Mouse (Mus musculus) fat pad, adult 2 months (tissue): Measurements from ENCODE around the gene Lipn.

ENCODE experiments used
- DNase-seq: peaks from one replicate; pipeline ENCODE4 v3.0.0-alpha.2; 2011; ENCODE audit warnings: low read depth, low spot score; ENCODE audit errors: extremely low read depth

Lipn gene

GRCm38 (mm10) chr19:34066779-34067472 is at the start of gene Lipn:
TSS of gene Lipn (plus strand) at chr19:34067358.
- no peak for DNase-seq

DNA sequence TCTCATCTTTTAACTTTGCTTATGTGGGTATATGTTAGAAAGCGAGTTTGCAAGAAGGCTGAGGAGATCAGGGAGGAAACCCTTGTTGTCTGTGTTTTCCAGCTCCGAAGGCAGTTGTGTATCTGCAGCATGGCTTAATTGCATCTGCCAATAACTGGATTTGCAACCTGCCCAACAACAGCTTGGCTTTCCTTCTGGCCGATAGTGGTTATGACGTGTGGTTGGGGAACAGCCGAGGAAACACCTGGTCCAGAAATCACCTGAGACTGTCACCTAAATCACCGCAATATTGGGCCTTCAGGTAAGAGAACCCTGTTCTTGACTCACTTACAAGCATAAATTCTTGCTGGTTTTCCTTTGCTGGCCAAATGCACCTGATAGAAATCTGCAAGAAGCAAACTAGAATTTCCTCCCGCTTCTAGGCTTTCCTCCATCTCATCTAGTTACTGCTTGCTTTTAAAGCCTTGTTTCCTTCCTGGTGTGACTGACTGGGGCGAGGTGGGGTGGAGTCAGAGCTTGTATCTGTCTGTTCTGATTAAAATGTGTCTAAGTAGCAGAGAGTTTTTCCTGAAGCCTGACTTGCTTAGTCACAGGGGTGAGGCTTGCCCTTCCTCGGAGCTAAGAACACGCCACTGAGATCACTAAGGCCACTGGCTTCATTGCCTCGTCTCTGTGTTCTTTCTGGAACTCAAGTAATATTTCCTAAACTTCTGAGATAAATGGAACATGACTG is 45.6 kb upstream of the Lipn start:
- DNase-seq = no peak

GRCm38 (mm10) chr19:34022759-34023158 is 44.4 kb upstream of the Lipn start:
- DNase-seq = no peak

DNA sequence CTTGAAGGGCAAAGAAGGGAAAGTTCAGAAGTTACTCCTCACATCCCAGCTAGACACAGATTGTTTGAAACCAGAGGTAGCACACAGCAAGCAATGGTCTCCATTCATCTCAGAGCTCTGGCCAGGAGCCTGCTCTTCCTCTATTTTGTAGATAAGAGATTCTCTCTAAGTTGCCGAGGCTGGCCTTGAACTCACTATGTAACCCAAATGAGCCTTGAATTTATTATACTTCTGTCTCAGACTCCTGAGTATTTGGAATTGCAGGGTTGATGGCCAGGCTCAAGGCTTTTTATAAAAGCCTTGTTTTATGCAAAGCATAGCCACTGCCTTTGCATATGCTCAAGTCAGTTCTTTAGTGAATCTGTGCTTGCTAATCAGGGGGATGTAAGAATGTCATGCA is 27.4 kb upstream of the Lipn start:
- no peak for DNase-seq

GRCm38 (mm10) chr19:34043008-34043407 is 24.1 kb upstream of the Lipn start:
- peak; percentile 59 for DNase-seq

- DNase-seq = no peak
Observed at GRCm38 (mm10) chr19:34049371-34050039, 17.7 kb upstream of the Lipn start.

DNA sequence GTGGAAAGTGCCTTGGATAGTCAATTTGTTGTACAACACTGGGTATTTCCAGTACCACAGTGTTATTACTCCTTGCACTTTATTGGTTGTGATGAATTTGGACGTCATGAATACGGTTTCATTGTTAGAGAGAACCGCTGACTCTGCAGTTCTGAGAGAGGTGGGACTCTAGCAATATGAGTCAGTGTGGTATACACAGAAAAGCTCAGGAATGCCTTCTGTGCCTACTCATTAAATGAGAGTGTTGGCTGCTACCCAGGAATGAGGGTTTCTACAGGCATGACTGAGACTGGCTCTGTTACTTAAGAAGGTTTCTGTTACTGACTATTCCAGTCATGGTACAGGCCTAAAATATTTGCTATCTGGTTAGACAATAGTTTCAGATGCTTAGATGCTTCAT is 15.7 kb upstream of the Lipn start:
- DNase-seq = no peak

DNA sequence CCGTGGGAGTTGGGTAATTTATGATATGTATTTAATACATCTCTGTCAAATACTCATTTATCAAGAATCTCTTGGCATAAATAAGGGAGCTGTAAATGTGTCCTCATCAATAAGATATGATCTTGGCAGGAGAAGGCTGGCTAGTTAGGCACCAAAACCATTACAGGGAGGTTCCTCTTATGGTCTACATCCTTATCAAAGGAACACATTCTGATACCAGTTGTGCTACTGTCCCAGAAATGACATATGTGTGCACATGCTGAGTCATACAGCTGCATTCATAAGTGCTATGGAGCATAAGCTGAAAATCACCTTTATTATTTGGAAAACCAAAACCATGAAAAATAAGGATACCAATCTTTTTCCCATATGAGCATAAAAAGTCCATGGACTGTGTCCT is 3.6 kb upstream of the Lipn start:
- no peak for DNase-seq

DNA sequence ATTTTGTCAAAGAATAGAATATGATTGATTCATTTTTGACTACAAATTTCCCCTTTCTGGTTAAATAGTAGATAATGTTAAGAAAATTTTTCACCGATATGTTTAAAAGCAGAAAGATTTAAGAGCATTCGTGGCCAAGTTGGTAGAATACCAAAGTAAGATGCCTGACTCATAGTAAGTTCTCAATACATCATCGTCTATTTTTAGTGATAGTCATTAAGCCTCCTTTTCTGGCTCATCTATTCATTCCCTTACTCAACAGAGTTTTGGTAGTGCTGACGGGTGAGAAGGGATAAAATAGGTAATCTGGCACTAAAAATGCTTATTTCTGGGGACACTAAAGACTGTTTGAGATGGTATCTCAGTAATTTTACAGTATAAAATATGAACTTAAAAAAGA is 3.1 kb upstream of the Lipn start:
- no peak for DNase-seq

DNA sequence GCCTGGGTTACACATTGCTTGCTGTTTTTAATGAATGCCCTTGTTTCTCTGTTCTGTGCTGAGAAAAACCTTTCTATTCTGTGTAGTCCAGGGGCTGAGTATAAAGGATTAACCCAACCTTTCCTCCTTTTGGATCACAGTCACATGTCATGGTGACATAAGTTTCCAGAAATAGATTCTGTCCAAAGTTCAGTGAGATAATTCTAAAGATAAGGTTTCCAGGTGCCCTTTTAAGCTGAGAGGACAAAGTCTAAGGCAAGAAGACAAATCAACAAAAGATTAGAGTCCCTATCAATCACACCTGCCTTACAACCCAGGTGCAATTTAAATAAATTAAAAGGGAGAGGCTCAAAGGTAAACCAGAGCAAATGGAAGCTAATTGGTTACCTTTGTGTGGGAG is 7.1 kb downstream of the Lipn start:
- DNase-seq = no peak

DNA sequence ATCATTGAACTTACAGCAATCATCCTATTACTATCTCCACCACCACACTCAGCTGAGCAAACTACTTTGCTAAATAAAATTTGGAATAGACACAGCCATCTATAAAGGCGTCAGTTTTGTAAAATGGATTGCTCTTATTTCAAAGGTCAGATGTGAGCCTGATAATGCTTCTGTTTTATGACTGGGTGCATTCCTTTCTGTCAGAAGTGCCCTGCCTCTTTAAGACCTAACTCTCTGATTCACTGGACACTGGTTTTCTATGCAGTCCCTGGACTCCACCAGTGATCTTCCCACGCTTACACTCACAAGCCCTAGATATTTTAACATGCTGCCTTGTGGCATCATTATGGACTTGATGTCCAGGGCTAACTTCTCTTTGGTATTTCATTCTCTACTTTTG is 11.0 kb downstream of the Lipn start:
- DNase-seq = no peak

DNA sequence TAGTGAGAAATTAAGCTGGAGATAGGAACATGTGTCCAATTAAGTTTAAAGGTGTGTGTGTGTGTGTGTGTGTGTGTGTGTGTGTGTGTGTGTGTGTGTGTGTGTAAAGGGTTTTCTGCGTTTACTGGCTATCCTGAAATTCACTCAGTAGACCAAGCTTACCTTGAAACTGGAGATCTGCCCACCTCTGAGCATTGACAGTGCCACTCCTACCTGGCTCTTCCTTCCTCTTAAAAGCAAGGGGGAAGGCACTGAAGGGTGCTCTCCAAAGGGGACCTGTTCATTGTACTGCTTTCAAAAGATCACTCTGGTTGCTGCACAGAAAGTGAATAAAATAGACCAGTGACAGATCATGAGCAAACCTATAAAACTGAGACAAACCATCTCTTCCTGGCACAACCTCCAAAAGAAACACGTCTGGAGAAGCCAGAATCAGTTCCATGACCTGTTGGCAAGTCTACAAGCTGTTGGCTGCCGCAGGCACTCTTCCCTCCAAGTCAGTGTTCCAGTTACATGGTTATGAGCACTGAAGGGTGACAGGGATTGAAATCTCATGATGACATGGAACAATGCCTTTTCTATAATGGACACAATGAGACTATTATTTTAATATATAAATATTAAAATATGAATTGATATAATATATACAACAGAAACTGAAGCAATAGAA is 22.0 kb downstream of the Lipn start:
- DNase-seq = no peak

DNA sequence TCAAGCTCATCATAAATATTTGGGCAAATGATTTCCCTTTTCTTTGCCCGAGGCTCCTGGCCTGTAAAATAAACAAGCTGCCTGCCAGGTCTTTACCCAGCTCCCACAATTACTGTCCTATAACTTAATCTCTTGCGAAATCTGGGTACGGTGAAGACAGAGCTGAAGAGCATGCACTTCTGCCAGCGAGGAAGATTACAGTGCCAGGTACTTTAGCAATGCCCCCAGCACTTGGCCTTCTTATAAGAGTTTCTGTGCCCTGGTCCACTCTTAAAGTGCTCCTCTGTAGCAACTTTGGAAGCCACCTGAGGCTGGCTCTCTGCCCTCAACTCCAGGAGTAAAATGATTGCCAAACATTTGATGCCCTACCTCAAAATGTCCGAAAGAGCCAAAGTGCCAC is 28.2 kb downstream of the Lipn start:
- peak; percentile 99 for DNase-seq

- peak; percentile 89 for DNase-seq
Observed at GRCm38 (mm10) chr19:34096228-34096627, 29.1 kb downstream of the Lipn start.

- DNase-seq = no peak
Observed at GRCm38 (mm10) chr19:34100633-34101032, 33.5 kb downstream of the Lipn start, which contains the start of gene Lipm. TSS of gene Lipm (plus strand) at chr19:34100933.

DNA sequence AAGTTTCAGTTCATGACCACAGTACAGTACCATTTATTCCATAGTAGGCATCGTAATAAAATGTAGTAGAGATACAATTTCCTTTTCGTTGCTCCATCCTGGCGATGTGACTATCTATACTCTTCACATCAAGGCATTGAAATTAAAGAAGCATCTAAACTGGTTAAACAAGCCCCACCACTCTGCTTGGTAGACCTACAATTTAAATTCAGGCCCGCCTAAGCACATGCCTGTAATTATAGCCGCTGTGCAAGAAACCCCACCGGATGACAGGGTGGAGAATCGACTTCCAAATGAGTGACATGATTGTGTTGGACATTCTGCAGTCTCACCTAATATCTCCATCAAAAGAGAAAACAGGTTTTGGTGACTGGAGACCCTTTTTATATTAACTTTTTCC is 34.7 kb downstream of the Lipn start:
- DNase-seq = no peak

DNA sequence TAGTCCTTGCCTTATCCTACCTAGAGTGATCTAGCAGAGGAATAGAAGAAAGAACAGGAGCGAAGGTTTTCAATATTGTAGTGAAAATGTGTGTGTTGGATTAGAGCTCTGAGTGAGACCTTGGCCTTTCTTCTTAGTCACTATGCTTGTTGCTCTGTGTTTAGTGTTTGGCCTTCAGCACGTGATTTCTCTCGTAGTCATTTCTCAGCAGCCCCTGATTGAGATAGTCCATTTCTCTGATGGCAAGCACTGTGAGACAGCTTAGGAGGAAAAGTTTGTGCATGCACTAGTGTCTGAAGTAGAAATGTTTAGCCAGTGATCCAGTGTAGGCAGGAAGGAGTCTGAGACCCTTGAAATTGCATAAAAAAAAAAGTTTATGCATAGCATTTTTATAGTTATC is 37.7 kb downstream of the Lipn start:
- DNase-seq = no peak

GRCm38 (mm10) chr19:34119102-34119501 is 51.9 kb downstream of the Lipn start:
- DNase-seq = peak; percentile 95

- DNase-seq = no peak
Observed at GRCm38 (mm10) chr19:34119653-34120052, 52.5 kb downstream of the Lipn start.

DNA sequence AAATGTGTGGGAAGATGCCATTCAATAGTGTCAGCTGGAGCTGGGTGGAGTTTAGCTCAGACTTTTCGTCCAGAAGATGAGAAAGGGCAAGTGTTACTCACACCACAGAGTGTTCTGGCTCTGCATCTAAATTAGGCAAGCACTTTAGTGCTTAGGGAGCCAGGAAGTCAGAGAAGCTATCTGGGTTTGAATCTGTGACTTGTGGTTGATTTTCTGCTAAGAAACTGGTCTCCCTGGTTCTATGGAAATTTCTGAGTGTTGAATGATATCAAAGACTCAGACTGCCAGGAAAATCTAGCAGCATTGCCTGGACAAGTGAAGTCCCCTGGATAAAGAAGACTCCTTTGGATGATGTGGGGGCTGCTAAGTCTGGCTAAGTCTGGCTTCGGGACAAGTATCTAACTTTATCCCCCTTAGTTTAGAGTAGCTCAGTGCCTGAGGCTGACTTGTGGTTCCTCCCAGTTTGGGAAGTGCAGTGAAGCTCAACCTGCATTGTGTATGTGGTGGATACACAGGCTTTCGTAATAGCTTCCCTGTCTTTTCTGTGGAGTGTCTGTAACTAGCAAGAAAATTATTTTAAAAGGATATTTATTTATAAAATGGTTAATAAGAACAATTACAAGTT is 53.1 kb downstream of the Lipn start:
- peak; percentile 80 for DNase-seq
